Mouse (Mus musculus) G1E (cell line): ENCODE measurements around the gene Art3.

Experiments
- CTCF ChIP-seq: IDR thresholded peaks from 2 replicates; pipeline ENCODE4 v1.5.1; 2012; ENCODE audit warnings: low read depth, low read length, inconsistent platforms, mixed read lengths
- GATA1 ChIP-seq: IDR thresholded peaks from 2 replicates; pipeline ENCODE4 v1.6.1; 2012; ENCODE audit warnings: borderline replicate concordance, low read length, inconsistent platforms, mixed read lengths
- GATA2 ChIP-seq: IDR thresholded peaks from 2 replicates; pipeline ENCODE4 v1.6.1; 2012; ENCODE audit warnings: low read depth, low read length, inconsistent platforms, borderline replicate concordance
- POLR2AphosphoS5 ChIP-seq: IDR thresholded peaks from 2 replicates; pipeline ENCODE4 v1.6.1; 2012; ENCODE audit warnings: low read depth, low read length, inconsistent platforms; ENCODE audit not compliant: insufficient replicate concordance
- TAL1 ChIP-seq: conservative IDR thresholded peaks from 2 replicates; pipeline ENCODE4 v1.6.1; 2012; ENCODE audit warnings: low read depth, low read length, inconsistent platforms, mixed read lengths

DNA sequence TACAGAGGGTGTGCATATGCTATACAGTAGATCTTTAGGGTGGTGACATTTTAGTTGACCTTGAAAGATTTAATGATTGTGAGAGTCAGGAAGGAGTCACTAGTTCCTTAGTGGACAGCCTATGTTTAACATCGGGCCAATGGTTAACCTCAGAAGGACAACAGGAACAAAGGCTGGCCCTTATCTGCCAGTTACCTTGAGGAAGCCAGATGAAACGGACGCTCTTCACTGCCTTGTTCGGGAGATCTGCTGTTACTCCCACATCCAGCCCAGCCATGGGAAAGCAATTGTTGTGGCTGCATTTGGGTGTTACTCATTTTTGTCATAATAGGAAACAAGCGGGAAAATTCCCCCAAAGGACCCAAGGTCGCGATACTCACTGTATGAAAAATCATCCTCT lies 17.9 kb upstream of the Art3 start:
- no peak for TF ChIP-seq CTCF
- no peak for TF ChIP-seq GATA1
- no peak for TF ChIP-seq TAL1
- no peak for TF ChIP-seq POLR2AphosphoS5
- TF ChIP-seq GATA2: no peak
